Mouse (Mus musculus) cerebellum, postnatal 4 days (tissue): Measurements from ENCODE around the gene 9330182O14Rik.
A peak's percentile ranks its signal among the peaks of the same experiment; 100 is the strongest.

Source experiments
- DNase-seq, 2 experiments: peaks; one replicate each; pipeline ENCODE4 v3.0.0; 2022; ENCODE audit warnings: low spot score in 2 of 2, mixed read lengths in 1 of 2

9330182O14Rik gene

DNA sequence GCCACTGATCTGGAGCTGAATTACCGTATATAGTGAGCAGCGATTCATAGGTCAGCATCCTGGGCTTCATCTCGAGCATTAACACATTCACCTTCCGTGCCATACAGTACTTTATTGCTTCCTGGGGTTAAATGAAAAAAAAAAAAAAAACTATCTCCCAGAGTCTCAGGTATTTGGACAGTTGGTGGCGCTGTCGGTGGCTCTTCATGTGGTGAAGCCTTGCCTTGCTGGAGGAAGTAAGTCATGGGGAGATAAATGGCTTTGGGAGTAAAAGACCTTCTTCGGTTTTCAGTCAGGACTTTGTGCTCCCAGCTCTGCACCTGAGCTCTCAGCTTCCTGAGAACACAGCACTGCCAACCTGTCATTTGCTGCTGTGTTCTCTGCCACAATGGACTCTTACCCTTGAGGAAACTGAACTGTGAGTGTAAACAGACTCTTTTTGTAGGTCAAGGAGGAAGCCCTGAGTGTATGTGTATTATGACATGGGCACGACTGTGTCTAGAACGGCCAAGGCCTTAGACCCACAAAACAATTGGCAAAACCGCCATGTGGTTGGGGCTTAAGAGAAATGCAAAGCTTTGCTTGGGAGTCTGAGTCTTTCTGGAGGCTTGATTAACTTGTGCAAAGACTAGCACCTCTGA is at the start of gene 9330182O14Rik:
TSS of gene 9330182O14Rik (plus strand) at position 214 of the 641 bp plus-strand sequence.
- DNase-seq, result no peak

DNA sequence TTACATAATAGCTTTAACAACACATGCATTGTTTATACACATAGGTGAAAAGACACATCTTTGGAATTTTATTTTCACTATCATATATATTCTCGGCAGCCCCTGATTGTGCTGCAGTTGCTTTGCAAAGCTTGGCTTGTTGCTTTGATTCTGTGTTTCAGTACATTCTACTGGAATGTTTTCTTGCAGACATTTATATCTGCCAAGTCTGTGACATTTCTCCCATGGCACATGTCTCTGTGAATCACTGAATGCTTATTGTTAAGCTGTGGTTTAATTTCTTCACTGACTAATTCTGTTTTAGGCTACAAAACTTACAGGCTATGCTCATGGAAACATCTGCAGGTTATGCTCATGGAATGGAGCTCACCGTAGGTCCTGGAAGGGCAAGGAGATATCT is 30.9 kb upstream of the 9330182O14Rik start:
- DNase-seq, result no peak

- DNase-seq, result no peak
Observed at GRCm38 (mm10) chr15:40105712-40106111, 28.5 kb upstream of the 9330182O14Rik start.

DNA sequence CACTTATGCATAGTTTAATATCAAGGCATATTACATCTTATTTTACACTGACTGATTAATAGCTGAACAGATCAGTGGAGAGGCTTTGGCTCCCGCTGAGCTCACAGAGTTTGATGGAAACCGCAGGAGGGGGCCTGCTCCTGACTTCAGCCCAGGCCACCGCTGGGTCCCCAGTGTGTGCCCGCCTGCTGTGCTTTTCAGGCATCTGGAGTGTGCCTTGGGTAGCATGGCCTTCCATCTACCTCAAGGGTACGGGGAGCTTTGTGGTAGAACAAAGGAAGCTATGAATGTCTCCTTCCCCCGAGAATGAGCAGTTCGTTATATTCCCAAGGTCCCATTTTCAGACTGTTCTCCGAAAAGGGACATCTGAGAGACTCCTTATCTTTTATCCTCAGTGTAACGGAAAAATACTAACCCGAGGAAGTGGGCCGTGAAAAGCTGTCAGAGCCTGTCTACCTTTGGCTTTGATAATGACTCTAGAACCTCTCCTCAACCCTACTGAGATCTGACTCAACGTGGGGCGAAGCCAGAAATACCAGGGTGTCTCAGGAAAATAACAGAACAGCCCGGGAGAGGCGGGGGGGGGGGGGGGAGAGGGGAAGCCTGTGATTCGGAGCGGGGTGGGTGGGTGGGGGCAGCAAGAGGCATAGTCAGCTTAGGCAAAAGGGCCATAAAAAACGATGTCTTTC is 20.1 kb upstream of the 9330182O14Rik start:
- no peak for DNase-seq

DNA sequence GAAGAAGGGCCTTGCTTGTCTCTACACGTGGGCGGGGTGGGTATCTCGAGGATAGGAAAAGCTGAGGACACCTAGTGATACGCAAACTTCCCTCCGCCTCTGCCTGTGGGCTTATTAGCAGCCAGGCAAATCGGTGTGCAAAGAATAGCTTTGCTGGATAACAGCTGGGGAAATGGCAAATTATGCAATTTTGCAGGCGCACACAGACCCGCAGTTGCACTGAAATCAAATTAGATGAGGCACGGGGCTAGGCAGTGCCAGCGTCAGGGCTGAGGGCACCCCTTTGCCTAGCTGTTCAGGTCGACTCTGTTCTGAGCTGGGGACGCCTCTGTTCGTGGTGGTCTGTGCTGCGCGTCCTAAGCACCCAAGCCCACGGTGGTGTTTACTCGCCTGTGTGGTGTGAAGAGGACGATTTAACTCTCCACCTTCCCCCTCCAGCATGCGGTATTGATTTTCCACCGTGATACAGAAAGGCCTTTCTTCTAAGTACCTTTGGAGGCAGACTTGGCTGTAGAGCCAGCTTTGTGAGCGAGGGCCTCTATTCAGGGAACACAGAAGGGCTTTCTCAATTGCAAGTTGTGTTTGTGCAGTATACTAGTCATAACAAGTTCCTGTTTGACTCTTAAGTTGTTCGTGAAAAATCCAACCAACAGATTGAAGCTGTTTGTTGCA is 19.4 kb upstream of the 9330182O14Rik start:
- no peak for DNase-seq

DNA sequence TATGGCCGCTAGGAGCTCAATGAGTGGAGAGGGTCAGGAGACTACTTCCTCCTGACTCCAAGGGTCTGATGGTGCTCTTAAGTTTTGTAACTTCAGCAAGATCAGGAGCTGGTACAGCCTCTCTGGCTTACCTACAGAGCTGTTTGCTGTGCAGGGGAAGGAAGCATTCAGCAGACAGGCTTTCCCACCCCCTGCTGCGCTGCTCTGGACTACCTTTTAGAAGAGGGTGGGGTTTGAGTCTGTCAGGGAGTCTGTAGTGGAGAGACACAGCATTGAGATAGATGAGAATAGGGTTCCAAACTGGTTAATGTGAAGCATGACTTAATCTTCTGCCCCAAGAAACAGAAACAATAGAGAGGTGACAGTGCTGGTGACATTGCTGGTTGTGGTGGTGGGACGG is 17.8 kb upstream of the 9330182O14Rik start:
- DNase-seq, result no peak

DNA sequence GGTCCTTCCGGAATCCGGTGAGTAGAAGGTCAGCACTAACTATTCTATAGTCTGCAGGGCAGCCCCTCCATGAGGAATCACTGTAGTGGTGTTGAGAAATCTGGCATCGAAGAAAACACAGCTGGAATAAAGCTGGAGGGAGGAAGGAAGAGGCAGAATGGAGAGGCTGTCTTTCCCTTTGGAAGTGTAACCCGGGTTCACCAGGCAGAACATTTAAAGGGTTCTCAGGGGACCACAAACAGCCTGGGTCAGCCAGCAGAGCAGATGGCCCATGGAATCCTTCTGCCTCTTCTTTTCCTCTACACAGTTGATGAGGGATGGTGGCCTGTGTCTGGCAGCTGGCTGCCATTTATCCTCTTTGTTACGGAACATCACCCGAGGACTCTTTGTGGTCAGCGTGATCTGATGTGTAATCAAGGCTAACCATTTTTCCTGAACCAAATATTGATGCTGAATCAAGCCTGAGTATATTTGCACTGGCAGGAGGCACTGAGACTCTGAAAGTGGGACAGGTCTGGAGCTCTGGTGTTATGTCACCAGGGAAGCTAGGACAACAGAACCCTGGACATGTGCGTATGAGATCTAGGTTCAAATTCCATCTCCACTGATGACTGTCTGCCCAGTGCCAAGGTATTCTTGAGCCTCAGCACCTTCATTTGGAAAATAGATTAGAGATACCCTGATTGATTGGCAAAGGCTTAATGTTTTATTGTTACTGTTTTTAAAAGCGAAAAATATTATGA is 9.8 kb upstream of the 9330182O14Rik start:
- peak in 1 of 2 experiments; percentile 15 for DNase-seq

DNA sequence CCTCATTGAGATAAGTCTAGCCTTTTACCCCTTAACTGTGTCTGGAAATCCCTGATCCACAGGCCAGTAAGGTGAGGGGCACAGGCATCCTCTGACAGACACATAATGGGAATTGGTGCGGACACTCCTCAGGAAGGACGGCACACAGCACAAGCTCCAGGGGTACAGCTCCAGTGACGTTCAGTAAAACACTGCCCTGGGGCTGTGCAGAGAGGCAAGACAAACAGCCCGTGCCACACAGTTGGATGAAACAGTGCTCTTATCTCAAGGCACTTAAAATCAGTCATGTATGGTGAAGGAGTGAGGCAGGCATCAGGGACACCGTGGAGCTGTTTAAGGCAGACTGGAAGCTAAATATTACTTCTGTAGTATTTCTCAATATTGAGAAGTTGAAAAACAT is 4.7 kb upstream of the 9330182O14Rik start:
- DNase-seq, result no peak

GRCm38 (mm10) chr15:40130880-40131478 is 3.2 kb upstream of the 9330182O14Rik start:
- DNase-seq, result peak; percentile 86 to 88

DNA sequence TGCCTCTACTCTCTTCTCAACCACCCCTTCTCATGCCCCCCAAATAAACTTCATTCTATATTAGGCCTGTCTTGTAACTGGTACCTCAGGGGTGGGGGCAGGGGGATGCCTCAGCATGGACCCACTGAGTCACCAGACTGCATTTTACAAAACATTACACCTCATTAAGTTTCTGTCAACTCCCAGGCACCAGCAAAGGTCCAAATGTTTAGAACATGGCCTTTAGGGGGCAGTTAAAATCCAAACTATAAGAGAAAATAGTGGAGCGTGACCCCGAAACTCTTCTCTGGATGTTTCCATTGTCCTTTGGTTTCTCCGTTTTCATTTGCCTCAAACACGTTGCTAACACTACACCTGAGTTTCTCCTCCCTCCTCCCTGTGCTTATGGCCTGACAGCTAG is 1.8 kb upstream of the 9330182O14Rik start:
- DNase-seq, result no peak

GRCm38 (mm10) chr15:40144221-40144620 is 10.1 kb downstream of the 9330182O14Rik start:
- DNase-seq, result peak in 1 of 2 experiments; percentile 23

- DNase-seq, result no peak
Observed at GRCm38 (mm10) chr15:40157683-40158082, 23.5 kb downstream of the 9330182O14Rik start.

DNA sequence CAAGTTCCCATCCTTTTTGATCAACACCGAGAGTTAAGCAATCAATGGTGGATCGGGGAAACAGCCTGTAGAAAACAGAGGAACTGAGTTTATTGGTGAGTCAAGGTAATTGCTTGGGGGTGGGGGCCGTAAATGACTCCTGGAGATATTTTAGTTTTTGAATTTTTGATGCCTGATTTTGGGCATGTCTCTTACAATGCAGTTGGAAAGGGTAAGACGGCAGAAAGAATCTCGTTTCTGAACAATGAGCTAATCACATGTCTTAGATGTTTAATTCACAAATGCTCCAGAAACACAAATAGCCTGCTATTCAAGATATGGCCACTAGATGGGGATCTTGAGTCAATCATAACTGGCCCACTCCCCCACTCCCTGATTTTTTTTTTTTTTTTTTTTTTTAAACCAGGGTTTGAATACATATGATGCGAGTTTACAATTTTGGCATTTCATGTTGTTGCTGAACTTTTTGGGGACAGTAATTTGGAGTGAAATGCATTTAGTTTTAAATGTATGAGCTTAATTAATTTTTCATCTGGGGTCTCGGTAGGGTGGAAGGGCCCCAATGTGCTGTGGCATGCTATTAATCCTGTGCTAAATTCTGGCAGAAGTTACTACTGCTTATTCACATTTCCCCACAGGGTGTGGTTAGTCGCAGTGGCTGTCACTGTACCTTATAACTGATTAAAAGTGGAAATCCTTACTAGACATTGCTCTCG is 32.6 kb downstream of the 9330182O14Rik start:
- peak in 1 of 2 experiments; percentile 67 for DNase-seq

DNA sequence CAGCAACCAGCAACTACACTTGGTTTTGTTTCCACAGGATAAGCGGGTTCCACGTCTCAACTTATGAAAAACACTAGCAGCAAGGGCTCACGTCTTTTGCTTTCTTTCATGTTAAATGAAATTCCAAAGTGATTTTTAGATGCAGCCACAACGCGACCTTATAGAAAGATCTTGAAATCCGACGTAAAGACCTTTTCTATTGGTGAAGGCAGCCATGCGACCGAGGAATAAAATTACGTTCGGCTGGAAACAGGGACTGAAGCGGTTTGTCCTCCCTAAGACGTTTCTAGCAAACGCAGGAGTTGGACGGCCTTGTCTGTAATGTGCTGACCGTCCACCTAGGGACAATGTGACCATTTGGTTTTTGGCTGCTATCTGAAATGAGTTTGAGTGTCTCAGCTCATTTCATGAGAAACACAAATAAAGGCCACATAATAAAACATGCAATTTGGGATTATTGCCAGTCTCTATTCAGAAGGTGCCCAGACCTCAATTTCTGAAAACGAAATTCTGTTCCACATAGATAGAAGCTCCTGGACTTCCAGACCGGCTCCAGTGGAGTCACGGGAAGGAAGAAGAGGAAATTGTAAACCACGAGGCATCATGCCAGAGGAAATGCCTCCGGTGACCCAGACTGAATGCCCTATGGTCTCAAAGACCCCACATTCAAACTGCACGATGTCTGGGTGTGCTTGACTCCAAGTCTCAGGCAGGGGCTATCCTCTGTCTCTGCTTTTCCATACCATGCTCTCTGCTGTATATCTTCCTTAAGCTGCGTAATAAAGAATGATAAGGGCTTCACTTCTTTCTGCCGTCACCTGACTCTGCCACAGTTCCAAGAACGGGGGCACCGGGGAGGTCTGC is 33.3 kb downstream of the 9330182O14Rik start:
- peak in 1 of 2 experiments; percentile 11 for DNase-seq

- DNase-seq, result peak in 1 of 2 experiments; percentile 10
Observed at GRCm38 (mm10) chr15:40168140-40168688, 34.0 kb downstream of the 9330182O14Rik start.

- DNase-seq, result no peak
Observed at GRCm38 (mm10) chr15:40169061-40169460, 34.9 kb downstream of the 9330182O14Rik start.

- peak in 1 of 2 experiments; percentile 18 for DNase-seq
Observed at GRCm38 (mm10) chr15:40169705-40170104, 35.5 kb downstream of the 9330182O14Rik start.

DNA sequence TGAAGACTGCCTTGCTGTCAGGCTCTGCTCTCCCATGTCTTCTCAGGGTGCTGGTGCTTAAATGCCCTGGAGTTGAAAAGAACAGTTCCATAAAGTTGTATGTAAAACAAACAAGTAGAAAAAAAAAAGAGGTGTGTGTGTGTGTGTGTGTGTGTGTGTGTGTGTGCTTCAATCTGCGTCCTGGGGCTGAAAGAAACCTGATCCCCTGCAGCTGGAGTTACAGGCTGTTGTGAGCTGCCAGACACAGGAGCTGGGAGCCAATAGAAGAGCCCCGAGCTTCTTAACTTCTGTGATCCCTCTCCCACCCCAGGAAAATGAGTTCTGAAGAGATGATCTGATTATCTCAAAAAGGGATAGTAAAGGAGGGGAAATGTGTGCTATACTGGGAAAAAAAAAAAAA is 45.3 kb downstream of the 9330182O14Rik start:
- no peak for DNase-seq

DNA sequence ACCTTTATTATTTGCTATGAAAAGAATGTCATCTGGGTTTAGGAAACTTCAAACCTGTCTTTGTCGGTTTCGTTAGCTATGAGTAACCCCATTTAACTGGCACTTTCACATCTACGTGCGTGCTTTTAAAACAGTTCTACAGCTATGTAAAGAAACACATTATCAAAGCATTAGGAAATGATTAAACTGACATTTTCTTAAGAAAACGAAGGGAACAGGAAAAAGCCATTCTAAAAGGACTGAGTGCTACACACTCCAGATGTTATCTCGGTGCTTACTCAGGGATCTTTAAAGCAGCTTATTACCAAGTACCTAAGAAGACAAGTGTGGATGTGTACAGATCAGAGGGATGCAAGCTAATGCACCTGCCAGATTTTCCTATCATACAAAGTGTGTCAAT is 52.9 kb downstream of the 9330182O14Rik start:
- no peak for DNase-seq
